Mouse (Mus musculus): ENCODE data around the gene Mad1l1. TPM values are rescaled to one million over a fixed set of nuclear protein-coding genes. Genes with fewer than 3 reads are reported as not detected.
A peak's percentile ranks its signal among the peaks of the same experiment; 100 is the strongest.
"Not testable (repeated sequence)": the region's sequence is repeated elsewhere in the genome, so short reads cannot be mapped to it uniquely, and the experiment has no call there.

Gene Mad1l1
- polyA plus RNA-seq (2015; fragmentation: Nextera tagmentation; extraction: Ambion mirVana), result 21.0 and 22.8 TPM in 2 replicates

- Histone ChIP-seq H3K36me3 (replicated peaks) (0 out of 2 replicates have a peak, but pooled peaks cover 5% of the 10 kb centered on the region), H3K27ac (replicated peaks) (peak within 1 kb of the TSS; percentile 88), H3K9ac (peak within 1 kb of the TSS; percentile 97), H3K4me3 (replicated peaks) (peak within 1 kb of the TSS; percentile 91), H3K4me1 (replicated peaks) (peaks cover 52% of the 10 kb centered on the region), H3K4me2 (peak within 1 kb of the TSS; percentile 85), H3K27me3 (no peaks in the 10 kb centered on the region), H3K9me3 (replicated peaks) (no peaks in the 10 kb centered on the region)
- under 1% methylated on average over 60 of the region's 60 CpGs for WGBS (ENCODE audit: insufficient replicate concordance)
- peak; percentile 92 for ATAC-seq (ENCODE audit: insufficient read depth)
Observed at GRCm38 (mm10) chr5:140321042-140321755, at the start of gene Mad1l1, which contains the start of gene Nudt1. Gene Mad1l1 (minus strand): TSS chr5:140321552. Gene Nudt1 (plus strand): TSS chr5:140321656.

DNA sequence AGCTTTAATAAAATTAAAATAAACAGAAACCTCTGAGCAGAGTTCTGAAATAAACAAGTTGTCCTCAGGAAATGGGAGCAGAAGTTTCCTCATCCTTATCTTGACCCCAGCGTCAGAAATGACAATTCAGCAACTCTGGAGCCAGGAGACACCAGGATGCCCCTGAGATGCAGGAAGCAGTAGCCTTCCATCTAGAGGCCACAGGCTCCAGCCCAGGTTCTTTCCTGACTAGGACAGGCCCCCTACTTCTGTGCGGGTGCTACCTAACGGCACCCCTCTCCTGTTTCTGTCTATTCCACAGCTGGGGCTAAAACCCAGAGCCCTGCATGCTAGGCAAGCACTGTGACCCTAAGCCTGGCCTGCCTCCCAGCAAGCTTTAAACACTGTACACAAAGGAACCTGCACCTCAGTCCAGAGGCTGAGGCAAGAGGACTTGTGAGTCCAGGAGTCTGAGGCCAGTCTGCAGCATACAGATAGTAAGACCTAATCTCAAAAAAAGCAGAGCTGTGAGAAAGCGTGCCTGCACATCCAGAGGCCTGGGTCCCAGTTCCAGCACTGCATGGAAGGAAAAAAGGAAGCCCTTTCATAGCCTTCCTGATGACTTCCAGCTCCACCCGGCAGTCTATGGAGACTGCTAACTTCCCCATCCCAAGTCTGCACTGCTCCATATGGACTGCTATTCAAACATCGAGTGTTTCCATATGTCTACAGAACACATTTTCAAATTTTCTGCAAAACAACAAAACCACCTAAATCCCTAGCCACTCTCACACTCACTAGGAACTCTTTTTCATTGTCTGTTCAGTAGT lies 49.3 kb upstream of the Mad1l1 start:
- H3K9ac ChIP-seq, result no peak overlapping the region
- H3K4me1 ChIP-seq (replicated peaks), result peaks cover 25% of the 10 kb centered on the region
- no peak overlapping the region for H3K4me3 ChIP-seq (replicated peaks)
- WGBS (ENCODE audit: insufficient replicate concordance), result 32% methylated on average over 6 of the region's 6 CpGs
- H3K27ac ChIP-seq (replicated peaks), result peak overlapping the region; percentile 59
- peak; percentile 35; the same call in 1 of the 2 replicates for ATAC-seq (ENCODE audit: insufficient read depth)
- H3K36me3 ChIP-seq (replicated peaks), result no peaks in the 10 kb centered on the region
- no peaks in the 10 kb centered on the region for H3K27me3 ChIP-seq
- no peak overlapping the region for H3K4me2 ChIP-seq
- H3K9me3 ChIP-seq (replicated peaks), result no peaks in the 10 kb centered on the region

DNA sequence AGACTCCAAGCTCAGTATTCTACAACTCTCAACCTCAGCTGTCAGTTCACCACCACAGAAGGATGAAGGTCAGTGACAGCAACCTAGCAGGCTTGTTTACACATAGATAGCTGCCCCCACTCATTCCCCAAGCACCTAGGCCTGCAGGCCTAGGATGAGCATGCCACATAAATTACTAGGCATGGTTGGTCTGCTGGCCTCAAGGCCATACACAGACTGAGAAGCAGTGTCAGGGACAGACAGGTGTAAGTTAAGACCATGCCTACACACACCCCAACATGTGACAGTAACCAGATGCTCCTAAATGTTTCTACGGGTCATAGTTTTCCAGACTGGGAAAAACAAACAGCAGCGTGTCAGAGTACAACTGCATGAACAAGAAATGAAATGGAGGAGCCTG lies 48.1 kb upstream of the Mad1l1 start:
- peak overlapping the region; percentile 59 for H3K27ac ChIP-seq (replicated peaks)
- H3K9ac ChIP-seq, result no peak overlapping the region
- H3K9me3 ChIP-seq (replicated peaks), result no peaks in the 10 kb centered on the region
- H3K4me1 ChIP-seq (replicated peaks), result peaks cover 25% of the 10 kb centered on the region
- peak; percentile 24 for ATAC-seq (ENCODE audit: insufficient read depth)
- no peaks in the 10 kb centered on the region for H3K27me3 ChIP-seq
- 69% methylated on average over 2 of the region's 2 CpGs for WGBS (ENCODE audit: insufficient replicate concordance)
- no peak overlapping the region for H3K4me3 ChIP-seq (replicated peaks)
- no peak overlapping the region for H3K4me2 ChIP-seq
- no peaks in the 10 kb centered on the region for H3K36me3 ChIP-seq (replicated peaks)

DNA sequence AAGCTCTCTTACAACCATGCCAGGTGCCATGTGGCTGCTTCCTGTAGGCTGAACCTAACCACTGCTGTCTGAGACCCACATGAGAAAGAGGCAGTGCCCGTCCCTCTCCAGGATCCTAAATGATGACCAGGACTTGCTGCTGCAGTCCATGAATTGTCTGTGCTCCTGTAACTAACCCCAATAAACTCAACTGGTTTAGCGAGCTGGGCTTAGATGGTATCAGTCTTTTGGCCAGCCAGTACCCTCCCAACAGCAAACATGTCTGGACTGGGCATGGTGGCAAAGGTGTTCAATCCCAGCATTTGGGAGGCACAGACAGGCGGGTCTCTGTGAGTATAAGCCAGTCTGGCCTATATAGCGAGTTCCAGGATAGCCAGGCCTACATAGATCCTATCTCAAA lies 47.6 kb upstream of the Mad1l1 start:
- Histone ChIP-seq H3K9ac (no peak overlapping the region), H3K9me3 (replicated peaks) (no peaks in the 10 kb centered on the region), H3K36me3 (replicated peaks) (no peaks in the 10 kb centered on the region), H3K4me1 (replicated peaks) (peaks cover 25% of the 10 kb centered on the region), H3K27ac (replicated peaks) (peak overlapping the region; percentile 59), H3K4me3 (replicated peaks) (no peak overlapping the region), H3K27me3 (no peaks in the 10 kb centered on the region), H3K4me2 (no peak overlapping the region)
- 69% methylated on average over 4 of the region's 4 CpGs for WGBS (ENCODE audit: insufficient replicate concordance)
- no peak for ATAC-seq (ENCODE audit: insufficient read depth)

DNA sequence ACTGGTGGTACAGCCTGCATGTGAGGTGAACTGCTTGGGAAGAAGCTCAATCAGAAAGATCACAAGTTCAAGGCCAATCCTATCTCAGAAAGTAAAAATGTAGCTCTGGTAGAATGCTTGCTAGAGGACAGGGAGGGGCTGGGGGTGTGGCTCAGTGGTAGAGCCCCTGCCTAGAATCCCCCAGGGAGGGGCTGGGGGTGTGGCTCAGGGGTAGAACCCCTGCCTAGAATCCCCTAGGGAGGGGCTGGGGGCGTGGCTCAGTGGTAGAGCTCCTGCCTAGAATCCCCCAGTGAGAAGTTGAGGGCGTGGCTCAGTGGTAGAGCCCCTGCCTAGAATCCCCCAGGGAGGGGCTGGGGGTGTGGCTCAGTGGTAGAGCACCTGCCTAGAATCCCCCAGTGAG lies 46.8 kb upstream of the Mad1l1 start:
- not testable (repeated sequence) for ATAC-seq (ENCODE audit: insufficient read depth); H3K9me3 ChIP-seq (replicated peaks); H3K27ac ChIP-seq (replicated peaks); H3K27me3 ChIP-seq; H3K4me3 ChIP-seq (replicated peaks); H3K36me3 ChIP-seq (replicated peaks); H3K4me2 ChIP-seq; H3K9ac ChIP-seq
- 82% methylated on average over 2 of the region's 2 CpGs for WGBS (ENCODE audit: insufficient replicate concordance)
- peaks cover 25% of the 10 kb centered on the region for H3K4me1 ChIP-seq (replicated peaks)

- no peak for ATAC-seq (ENCODE audit: insufficient read depth)
- Histone ChIP-seq H3K4me3 (replicated peaks) (no peak overlapping the region), H3K4me2 (no peak overlapping the region), H3K4me1 (replicated peaks) (peaks cover 6% of the 10 kb centered on the region), H3K9ac (no peak overlapping the region), H3K27ac (replicated peaks) (no peak overlapping the region), H3K27me3 (no peaks in the 10 kb centered on the region), H3K9me3 (replicated peaks) (no peaks in the 10 kb centered on the region), H3K36me3 (replicated peaks) (0 out of 2 replicates have a peak, but pooled peaks cover 4% of the 10 kb centered on the region)
- WGBS (ENCODE audit: insufficient replicate concordance), result 78% methylated on average over 5 of the region's 5 CpGs
Observed at GRCm38 (mm10) chr5:140364415-140364814, 43.1 kb upstream of the Mad1l1 start.

DNA sequence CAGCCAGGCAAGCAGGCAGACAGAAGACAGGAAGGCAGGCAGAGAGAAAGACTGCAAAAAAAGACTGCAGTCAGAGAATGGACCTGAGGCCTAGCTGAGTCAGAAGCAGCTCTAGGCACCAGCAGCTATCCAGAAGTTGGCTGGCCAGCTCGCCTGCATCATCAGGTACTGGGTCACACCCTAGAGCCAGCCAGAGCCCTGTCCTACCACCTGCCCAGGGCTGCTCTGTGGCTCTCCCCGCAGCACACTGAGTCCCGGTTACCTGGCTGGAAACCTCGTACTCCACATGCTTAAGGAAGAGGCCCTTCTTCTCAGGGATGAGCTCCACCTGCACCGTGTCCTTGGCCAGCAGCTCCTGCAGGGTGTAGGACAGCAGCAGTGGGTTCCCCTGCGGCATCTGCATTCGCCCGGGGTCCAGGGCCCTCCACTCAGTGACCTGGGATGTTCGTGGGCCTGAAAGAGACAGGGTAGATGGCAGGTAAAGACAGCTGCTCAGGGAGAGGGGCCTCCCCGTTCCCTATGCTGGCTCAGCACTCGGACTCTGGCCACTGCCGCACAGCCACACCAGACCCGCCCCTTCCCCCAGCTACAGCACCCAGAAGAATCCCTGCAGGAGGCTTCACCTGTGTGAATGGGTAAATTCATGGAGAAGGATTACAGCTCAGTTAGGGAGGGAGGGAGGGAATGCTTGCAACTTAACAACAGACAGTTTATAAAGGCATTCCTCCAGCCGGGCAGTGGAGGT lies 38.8 kb upstream of the Mad1l1 start:
- H3K9ac ChIP-seq, result no peak overlapping the region
- no peak overlapping the region for H3K4me2 ChIP-seq
- no peak for ATAC-seq (ENCODE audit: insufficient read depth)
- no peaks in the 10 kb centered on the region for H3K4me1 ChIP-seq (replicated peaks)
- H3K27me3 ChIP-seq, result no peaks in the 10 kb centered on the region
- H3K9me3 ChIP-seq (replicated peaks), result no peaks in the 10 kb centered on the region
- WGBS (ENCODE audit: insufficient replicate concordance), result 74% methylated on average over 14 of the region's 14 CpGs
- H3K4me3 ChIP-seq (replicated peaks), result no peak overlapping the region
- H3K36me3 ChIP-seq (replicated peaks), result peaks cover 30% of the 10 kb centered on the region; the same call in 1 of the 2 replicates
- H3K27ac ChIP-seq (replicated peaks), result no peak overlapping the region

DNA sequence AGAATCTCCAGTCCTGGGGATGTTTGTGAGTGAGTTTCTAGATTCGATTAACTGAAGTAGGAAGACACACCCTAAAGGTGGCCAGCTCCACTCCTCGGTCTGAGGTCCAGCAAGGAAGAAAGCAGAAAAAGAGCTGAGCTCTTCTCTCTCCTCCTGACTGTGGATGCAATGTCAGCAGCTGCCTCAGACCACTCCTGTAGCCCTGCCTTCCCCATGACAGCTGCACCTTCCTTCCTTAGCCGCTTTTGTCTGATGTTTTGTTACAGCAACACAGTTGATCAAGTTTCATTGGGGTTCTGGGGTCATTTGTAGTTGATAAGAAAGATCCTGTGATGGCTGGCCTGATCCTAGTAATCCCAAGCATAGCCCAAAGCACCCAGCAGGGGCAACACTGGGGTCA lies 36.1 kb upstream of the Mad1l1 start:
- H3K9ac ChIP-seq, result no peak overlapping the region
- no peaks in the 10 kb centered on the region for H3K9me3 ChIP-seq (replicated peaks)
- no peak overlapping the region for H3K4me2 ChIP-seq
- no peak for ATAC-seq (ENCODE audit: insufficient read depth)
- 69% methylated on average over 3 of the region's 3 CpGs for WGBS (ENCODE audit: insufficient replicate concordance)
- no peak overlapping the region for H3K27ac ChIP-seq (replicated peaks)
- no peaks in the 10 kb centered on the region for H3K4me1 ChIP-seq (replicated peaks)
- H3K4me3 ChIP-seq (replicated peaks), result no peak overlapping the region
- H3K36me3 ChIP-seq (replicated peaks), result peaks cover 48% of the 10 kb centered on the region
- no peaks in the 10 kb centered on the region for H3K27me3 ChIP-seq

DNA sequence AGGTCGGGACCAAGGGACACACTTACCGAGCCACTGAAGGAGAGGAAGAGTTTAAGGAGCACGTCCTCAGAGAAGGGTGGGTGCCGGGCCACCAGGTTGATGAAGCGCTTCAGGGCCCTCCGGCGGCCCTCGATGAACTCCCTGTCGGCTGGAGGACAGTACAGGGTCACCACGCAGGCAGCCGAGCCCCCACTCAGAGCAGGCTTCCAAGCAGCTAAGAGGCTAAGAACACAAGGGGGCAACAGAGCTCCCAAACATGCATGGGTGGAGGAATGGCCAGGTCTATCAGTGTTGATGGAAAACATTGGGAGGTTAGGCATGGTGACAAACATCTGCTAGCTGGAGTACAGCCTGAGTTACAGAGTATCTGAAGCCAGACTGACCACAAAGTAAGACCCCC lies 34.6 kb upstream of the Mad1l1 start:
- H3K27ac ChIP-seq (replicated peaks), result no peak overlapping the region

GRCm38 (mm10) chr5:140352352-140352751 lies 31.0 kb upstream of the Mad1l1 start:
- Histone ChIP-seq H3K27ac (replicated peaks) (no peak overlapping the region), H3K4me2 (no peak overlapping the region), H3K27me3 (no peaks in the 10 kb centered on the region), H3K9me3 (replicated peaks) (no peaks in the 10 kb centered on the region), H3K4me1 (replicated peaks) (0 out of 2 replicates have a peak, but pooled peaks cover 6% of the 10 kb centered on the region), H3K36me3 (replicated peaks) (peaks cover 56% of the 10 kb centered on the region), H3K9ac (no peak overlapping the region), H3K4me3 (replicated peaks) (no peak overlapping the region)
- no peak for ATAC-seq (ENCODE audit: insufficient read depth)
- 86% methylated on average over 6 of the region's 6 CpGs for WGBS (ENCODE audit: insufficient replicate concordance)

More for the DNA sequence above, 34.6 kb upstream of the Mad1l1 start:
- WGBS (ENCODE audit: insufficient replicate concordance), result 79% methylated on average over 11 of the region's 11 CpGs
- no peak overlapping the region for H3K9ac ChIP-seq
- no peak overlapping the region for H3K4me3 ChIP-seq (replicated peaks)
- H3K4me2 ChIP-seq, result no peak overlapping the region
- no peaks in the 10 kb centered on the region for H3K4me1 ChIP-seq (replicated peaks)
- ATAC-seq (ENCODE audit: insufficient read depth), result no peak
- no peaks in the 10 kb centered on the region for H3K27me3 ChIP-seq
- H3K9me3 ChIP-seq (replicated peaks), result no peaks in the 10 kb centered on the region
- peaks cover 63% of the 10 kb centered on the region for H3K36me3 ChIP-seq (replicated peaks)
